Mouse (Mus musculus) forebrain, embryonic 10.5 days (tissue): Measurements from ENCODE around the gene Dgkg. TPM values are rescaled to one million over a fixed set of nuclear protein-coding genes. Genes with fewer than 3 reads are reported as not detected.

Source experiments
- DNase-seq: peaks from one replicate; pipeline ENCODE4 v3.0.0-alpha.2; 2017; ENCODE audit warnings: low spot score; ENCODE audit errors: extremely low spot score
- H3K27ac ChIP-seq: fragments of 300-500 bp; sonication (generic); 2 replicates; pipeline ENCODE4 v1.5.1; 2016; ENCODE audit warnings: mild to moderate bottlenecking
- H3K27me3 ChIP-seq: fragments of 300-500 bp; sonication (generic); 2 replicates; pipeline ENCODE4 v1.6.1; 2016; ENCODE audit warnings: mild to moderate bottlenecking; ENCODE audit not compliant: poor library complexity, severe bottlenecking
- H3K36me3 ChIP-seq: fragments of 300-500 bp; sonication (generic); replicated peaks from 2 replicates; pipeline ENCODE4 v1.6.1; 2016; ENCODE audit warnings: mild to moderate bottlenecking, moderate library complexity
- H3K4me1 ChIP-seq: fragments of 300-500 bp; sonication (generic); 2 replicates; pipeline ENCODE4 v1.6.1; 2016
- H3K4me3 ChIP-seq: fragments of 300-500 bp; sonication (generic); 2 replicates; pipeline ENCODE4 v1.5.1; 2016; ENCODE audit warnings: mild to moderate bottlenecking, moderate library complexity
- H3K9me3 ChIP-seq: fragments of 300-500 bp; sonication (generic); 2 replicates; pipeline ENCODE4 v1.6.1; 2016; ENCODE audit warnings: mild to moderate bottlenecking, moderate library complexity
- WGBS: fragments of 180-500 bp; shearing (Covaris S2); methylation state at CpG from one replicate; pipeline ENCODE4 v1.1.7; 2016; 5-methylcytosine and 5-hydroxymethylcytosine counted together
- polyA plus RNA-seq: library from polyadenylated mRNA; unstranded; fragments of >200 nt; fragmentation: Nextera tagmentation; extraction: Ambion mirVana; gene quantifications from 2 replicates; pipeline ENCODE4 v1.2.1, GENCODE M21; 2016

Dgkg gene
- polyA plus RNA-seq = 0.07 and 0.15 TPM in 2 replicates

DNA sequence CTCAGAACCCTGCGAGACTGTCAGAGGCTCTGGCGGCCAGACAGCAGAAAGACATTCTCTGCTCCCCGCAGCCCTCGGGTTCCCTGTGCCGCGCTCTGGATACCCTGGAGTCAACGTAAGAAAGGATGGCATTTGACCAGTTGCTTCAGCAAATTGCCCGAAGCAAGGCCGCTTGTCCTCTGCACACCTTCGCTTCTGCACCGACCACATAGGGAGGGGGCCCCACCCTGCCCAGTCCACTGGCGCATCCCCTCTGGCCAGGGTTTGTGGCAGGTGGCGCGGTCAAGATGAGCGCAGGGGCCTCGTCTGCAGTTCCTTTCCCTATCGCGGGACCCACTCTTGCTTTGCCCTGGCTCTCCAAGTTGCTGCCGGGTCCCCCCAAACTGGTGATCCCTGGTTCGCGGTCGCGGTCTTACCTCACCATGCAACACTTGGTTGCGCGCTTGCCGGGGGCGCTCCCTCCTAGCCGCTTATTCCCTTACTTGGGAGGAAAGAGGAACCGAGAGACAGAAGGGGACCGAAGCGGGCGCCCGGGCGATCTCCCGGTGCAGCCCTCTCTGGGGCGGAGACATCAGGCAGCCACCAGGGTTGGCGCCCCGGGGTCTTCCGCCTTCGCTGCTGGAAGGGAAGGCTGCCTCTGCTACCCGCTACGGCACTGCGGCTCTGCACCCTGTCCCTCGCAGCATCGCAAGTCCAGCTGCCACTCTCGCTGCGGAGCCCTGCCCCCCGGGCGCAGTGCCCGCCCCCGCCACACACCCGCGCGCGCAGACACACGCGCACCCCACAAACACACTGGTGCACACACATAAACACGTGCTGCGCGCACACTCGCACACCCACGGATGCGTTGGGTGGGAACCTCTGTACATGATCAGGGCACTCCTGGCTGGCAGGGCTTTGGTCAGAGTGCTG lies at the start of gene Dgkg:
Gene Dgkg (minus strand): TSS at position 689 of the 912 bp plus-strand sequence.
- 0 out of 2 replicates have a peak within 1 kb of the TSS, but pooled peaks have one; percentile 1 for H3K27ac ChIP-seq
- peaks cover 19% of the 10 kb centered on the region for H3K4me1 ChIP-seq
- H3K9me3 ChIP-seq = no peaks in the 10 kb centered on the region
- H3K4me3 ChIP-seq = peak within 1 kb of the TSS; percentile 56
- DNase-seq = peak; percentile 34
- 2% methylated on average over 63 of the region's 63 CpGs for WGBS
- H3K27me3 ChIP-seq = peaks cover 58% of the 10 kb centered on the region
- no peaks in the 10 kb centered on the region for H3K36me3 ChIP-seq

DNA sequence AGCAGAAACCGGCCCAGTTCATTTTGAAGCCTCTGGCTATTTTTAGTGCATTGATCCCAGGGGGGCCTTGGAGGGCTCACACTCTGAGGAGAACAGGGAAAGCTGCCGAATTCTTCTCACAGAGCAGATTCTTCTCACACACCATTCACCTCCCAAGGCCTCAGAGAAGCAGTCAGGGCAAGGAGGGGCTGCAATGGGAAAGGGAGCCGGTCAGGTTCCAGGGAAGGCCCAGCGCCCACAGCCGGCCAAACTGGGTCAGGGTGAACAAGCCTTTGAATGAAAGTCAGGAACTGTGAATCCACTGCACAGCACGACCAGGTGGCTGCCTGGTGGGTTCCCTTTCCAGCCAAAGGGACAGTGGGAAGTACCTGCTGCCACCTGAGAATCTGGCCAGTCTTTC lies 47.9 kb upstream of the Dgkg start:
- Histone ChIP-seq H3K36me3 (no peaks in the 10 kb centered on the region), H3K4me1 (no peaks in the 10 kb centered on the region), H3K9me3 (no peaks in the 10 kb centered on the region), H3K4me3 (no peak overlapping the region), H3K27me3 (no peaks in the 10 kb centered on the region), H3K27ac (no peak overlapping the region)
- 55% methylated on average over 6 of the region's 6 CpGs for WGBS
- DNase-seq = no peak

DNA sequence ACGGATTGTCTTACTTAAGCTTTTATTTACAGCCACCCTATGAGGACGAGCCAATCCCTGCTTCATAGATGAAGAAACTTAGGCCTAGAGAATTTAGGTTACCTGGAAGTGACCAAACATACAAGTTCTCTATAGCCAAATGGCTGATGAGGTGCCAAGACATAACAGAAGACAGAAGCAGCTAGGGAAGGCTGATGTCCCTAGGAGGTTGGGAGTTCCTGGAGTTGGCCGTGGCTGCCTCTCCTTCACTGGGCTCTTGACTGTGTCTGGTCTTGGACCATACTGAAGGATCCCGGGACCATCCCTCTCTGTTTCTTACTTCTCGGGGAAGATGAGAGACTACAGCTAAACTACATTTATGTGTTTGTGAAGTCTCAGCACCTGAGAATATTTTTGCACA lies 47.1 kb upstream of the Dgkg start:
- H3K4me1 ChIP-seq = no peaks in the 10 kb centered on the region
- no peaks in the 10 kb centered on the region for H3K9me3 ChIP-seq
- no peak overlapping the region for H3K27ac ChIP-seq
- DNase-seq = no peak
- no peaks in the 10 kb centered on the region for H3K36me3 ChIP-seq
- H3K27me3 ChIP-seq = no peaks in the 10 kb centered on the region
- WGBS = 91% methylated on average over 5 of the region's 5 CpGs
- H3K4me3 ChIP-seq = no peak overlapping the region

DNA sequence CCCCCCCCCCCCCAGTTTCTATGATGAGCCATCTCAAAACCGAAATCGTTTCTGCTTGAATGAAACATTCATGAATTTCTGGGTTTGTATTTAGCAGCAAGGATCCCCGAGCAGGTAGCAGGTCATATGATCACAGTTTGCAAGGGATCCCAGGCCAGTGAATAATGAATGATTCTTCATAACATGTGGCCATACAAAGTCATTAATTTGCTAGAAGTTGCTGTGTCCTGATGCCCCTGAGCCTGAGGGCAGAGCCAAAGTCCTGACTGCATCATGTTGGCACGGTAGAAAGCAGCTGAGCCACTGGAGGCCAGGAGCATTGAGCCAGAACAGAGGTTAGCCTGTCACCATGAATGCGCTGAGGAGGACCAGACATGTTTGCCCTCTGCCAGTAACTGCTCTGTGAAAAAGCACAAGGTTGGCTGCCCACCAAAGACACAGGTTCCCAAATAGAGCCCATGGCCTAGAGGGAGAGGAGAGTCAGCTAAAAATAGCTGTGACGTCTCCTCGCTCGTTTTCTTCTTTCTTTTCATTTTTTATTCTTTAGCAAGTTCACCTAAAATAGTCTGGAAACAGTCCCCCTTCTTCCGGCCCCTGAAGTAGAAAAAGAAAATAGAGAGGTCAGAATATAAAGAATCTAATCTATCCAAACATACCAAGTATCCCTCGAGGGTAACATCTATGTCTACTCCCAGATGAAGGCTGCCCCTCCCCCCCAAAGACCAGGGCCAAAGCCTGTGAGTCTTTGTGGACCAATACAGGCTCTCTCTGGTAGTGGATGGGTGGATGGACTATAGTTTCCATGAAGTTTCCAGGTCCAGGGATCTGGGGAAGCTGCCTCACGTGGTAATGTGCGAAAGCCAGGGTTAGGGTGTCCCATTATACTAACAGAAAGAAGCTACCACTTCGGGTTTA lies 42.1 kb upstream of the Dgkg start:
- Histone ChIP-seq H3K27me3 (no peaks in the 10 kb centered on the region), H3K36me3 (no peaks in the 10 kb centered on the region), H3K4me3 (no peak overlapping the region), H3K4me1 (no peaks in the 10 kb centered on the region), H3K9me3 (no peaks in the 10 kb centered on the region), H3K27ac (no peak overlapping the region)
- DNase-seq = no peak
- WGBS = 82% methylated on average over 13 of the region's 13 CpGs

DNA sequence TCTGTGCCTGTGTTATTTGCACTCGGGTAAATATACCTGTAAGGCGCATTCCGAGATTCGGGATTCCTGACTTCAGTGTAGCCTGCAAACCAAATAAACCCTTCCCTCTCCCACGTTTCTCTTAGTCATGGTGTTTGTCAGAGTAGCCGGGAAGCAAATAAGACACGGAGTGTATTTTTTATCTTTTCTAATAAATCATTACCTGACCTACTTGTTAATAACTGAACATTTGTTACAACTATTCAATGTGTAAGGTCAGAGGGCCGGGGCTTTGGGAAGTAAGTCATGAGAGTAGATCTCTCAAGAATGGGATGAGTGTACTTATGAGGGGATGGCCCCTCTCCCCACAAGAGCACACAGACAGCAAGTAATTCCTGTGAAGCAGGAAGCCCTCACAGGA lies 41.1 kb upstream of the Dgkg start:
- H3K9me3 ChIP-seq = no peaks in the 10 kb centered on the region
- no peaks in the 10 kb centered on the region for H3K4me1 ChIP-seq
- WGBS = 92% methylated on average over 8 of the region's 8 CpGs
- H3K36me3 ChIP-seq = no peaks in the 10 kb centered on the region
- no peak overlapping the region for H3K27ac ChIP-seq
- no peaks in the 10 kb centered on the region for H3K27me3 ChIP-seq
- DNase-seq = no peak
- H3K4me3 ChIP-seq = no peak overlapping the region

DNA sequence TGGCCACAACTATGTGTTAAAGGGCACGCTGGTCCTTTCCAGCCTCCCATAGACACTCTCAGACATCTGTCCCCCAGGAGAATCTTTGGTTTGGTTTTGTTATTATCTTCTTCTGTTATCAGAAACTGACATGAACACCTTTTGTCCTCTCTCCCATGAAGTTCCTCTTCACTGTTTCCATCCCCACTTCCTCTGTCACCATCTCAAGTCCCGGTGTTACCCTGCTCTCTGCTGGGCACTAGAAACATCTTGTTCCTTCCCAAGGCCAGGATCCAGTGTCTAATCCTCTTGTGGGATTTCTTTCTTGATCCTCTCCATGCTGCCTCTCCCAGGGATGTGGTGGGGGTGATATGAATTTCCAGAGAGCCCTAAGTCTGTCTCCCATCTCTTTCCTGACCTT lies 32.6 kb upstream of the Dgkg start:
- no peak overlapping the region for H3K27ac ChIP-seq
- no peaks in the 10 kb centered on the region for H3K36me3 ChIP-seq
- no peaks in the 10 kb centered on the region for H3K9me3 ChIP-seq
- H3K4me1 ChIP-seq = no peaks in the 10 kb centered on the region
- DNase-seq = no peak
- H3K4me3 ChIP-seq = no peak overlapping the region
- WGBS = 92% methylated on average over 2 of the region's 2 CpGs
- H3K27me3 ChIP-seq = no peaks in the 10 kb centered on the region

DNA sequence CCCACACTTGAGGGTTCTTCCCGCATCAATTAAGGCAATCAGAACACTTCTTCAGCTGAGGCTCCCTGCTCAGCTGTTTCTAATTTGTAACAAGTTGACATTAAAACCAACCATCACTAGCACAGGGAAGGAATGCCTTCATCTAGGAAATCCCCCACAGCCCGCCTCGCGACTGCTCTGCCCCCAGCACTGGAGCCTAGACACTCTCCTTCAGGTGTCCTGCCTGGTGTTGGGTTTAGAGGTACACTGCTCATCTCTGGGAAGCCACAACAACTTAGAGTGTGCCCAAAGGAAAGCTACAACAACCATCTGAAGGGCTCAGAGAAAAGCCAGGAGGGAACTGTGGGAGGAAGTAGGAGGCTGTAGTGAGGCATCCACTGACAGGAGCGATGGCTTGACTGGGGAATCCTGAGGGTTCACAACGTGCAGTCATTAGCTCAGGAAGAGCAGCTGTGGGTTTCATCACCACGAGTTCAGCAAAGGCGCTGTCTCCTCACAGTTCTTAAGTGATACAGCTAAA lies 30.8 kb upstream of the Dgkg start:
- Histone ChIP-seq H3K27me3 (no peaks in the 10 kb centered on the region), H3K4me1 (no peaks in the 10 kb centered on the region), H3K27ac (no peak overlapping the region), H3K9me3 (no peaks in the 10 kb centered on the region), H3K4me3 (no peak overlapping the region), H3K36me3 (no peaks in the 10 kb centered on the region)
- WGBS = 77% methylated on average over 8 of the region's 8 CpGs
- DNase-seq = no peak

DNA sequence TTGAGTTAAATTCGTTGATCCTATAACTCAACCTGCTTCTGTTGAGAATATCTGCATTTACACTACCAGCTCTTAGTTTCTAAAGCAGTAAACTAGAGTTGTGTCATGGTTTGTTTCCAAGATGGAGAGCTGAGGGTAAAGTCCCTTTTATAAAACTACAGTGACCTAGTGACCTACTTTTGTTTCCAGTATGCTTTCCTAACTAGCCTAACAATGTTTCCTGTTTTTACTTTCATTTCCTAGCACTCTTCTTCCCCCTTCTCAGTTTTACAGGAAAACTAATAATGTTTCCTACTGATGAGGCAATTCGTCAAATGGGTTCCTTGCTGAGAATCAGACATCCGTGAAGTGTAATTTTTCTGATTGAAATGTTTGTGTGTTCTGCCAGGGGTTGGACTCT lies 26.6 kb upstream of the Dgkg start:
- 86% methylated on average over 3 of the region's 3 CpGs for WGBS
- DNase-seq = no peak
- Histone ChIP-seq H3K4me1 (no peaks in the 10 kb centered on the region), H3K9me3 (no peaks in the 10 kb centered on the region), H3K36me3 (no peaks in the 10 kb centered on the region), H3K27me3 (no peaks in the 10 kb centered on the region), H3K4me3 (no peak overlapping the region), H3K27ac (no peak overlapping the region)

DNA sequence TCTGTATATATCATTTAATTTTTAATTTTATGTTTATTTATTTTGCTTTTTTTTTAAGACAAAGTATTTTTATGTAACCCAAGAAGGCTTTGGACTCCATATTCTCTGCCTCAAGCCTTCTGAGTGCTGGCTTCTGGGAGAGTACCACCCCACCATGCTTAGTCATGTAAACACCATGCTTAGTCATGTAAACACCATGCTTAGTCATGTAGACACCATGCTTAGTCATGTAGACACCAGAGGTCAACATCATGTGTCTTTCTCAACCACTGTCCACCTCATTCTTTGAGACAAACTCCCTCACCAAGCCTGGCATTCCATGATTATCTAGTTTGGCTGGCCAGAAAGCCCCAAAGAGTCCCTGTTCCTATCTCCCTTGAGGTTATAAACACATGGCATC lies 25.7 kb upstream of the Dgkg start:
- no peaks in the 10 kb centered on the region for H3K9me3 ChIP-seq
- H3K27ac ChIP-seq = no peak overlapping the region
- no peaks in the 10 kb centered on the region for H3K36me3 ChIP-seq
- DNase-seq = no peak
- H3K4me1 ChIP-seq = no peaks in the 10 kb centered on the region
- H3K27me3 ChIP-seq = no peaks in the 10 kb centered on the region
- H3K4me3 ChIP-seq = no peak overlapping the region

DNA sequence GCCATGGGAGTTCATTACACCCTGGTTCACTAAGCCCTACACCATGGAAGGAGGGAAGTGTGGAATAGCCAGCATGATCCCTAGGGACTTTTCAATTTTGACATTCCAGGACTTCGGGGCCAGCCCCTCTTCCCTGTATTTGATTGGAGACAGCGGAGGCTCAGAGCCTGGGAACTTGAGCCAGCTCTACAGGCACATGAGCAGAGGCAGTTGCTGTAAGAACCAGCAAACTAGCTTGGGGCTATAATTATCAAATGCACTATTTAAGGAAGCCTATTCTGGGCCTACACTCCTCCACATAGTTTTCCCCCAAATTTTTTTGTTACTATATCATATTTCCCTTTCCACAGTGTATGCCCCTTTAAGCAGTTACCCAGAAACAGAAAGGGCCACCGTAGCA lies 22.6 kb upstream of the Dgkg start:
- H3K9me3 ChIP-seq = no peaks in the 10 kb centered on the region
- no peaks in the 10 kb centered on the region for H3K27me3 ChIP-seq
- no peak overlapping the region for H3K27ac ChIP-seq
- no peaks in the 10 kb centered on the region for H3K4me1 ChIP-seq
- DNase-seq = no peak
- no peak overlapping the region for H3K4me3 ChIP-seq
- WGBS = 84% methylated on average over 3 of the region's 3 CpGs
- H3K36me3 ChIP-seq = no peaks in the 10 kb centered on the region

DNA sequence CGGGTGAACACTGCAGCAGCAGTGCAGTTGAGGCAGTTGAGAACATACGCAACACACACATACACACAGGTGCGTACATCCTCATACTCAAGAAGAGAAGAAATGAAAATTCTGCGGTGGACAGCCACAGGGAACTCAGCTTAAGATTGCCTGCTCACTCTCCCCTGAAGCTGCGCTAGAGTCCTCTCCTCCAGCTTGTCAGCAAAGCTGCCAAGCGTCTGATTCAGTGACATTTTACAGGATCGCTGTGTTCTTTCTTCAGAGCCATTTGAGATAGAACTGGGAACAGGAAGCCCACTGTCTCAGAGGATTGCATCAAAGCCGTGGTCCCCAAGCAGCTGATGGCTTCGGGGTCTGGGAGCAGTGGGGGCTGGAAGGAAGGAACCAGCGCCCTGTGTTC lies 17.6 kb upstream of the Dgkg start:
- H3K9me3 ChIP-seq = no peaks in the 10 kb centered on the region
- H3K36me3 ChIP-seq = no peaks in the 10 kb centered on the region
- H3K4me1 ChIP-seq = no peaks in the 10 kb centered on the region
- H3K27ac ChIP-seq = no peak overlapping the region
- H3K27me3 ChIP-seq = no peaks in the 10 kb centered on the region
- DNase-seq = no peak
- H3K4me3 ChIP-seq = no peak overlapping the region
- WGBS = 90% methylated on average over 10 of the region's 10 CpGs

DNA sequence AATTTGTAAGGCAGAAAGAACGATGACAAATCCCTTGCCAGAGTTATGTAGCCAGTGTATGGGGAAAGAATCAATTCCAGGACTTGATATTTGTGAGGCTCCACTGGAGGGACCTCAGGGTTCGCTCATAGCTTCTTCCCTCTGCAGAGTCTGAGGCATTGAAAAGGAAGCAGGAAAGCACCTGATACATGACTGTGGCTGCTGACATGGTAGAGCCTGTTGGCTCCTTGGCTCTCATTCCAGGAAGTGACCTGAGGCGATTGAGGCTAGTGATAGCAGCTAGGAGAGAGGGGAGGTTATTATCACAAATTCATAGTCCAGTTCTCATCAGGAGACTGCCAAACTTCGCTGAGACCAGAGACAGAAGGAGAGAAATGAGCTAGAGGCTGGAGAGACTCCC lies 17.1 kb upstream of the Dgkg start:
- Histone ChIP-seq H3K4me3 (no peak overlapping the region), H3K27me3 (no peaks in the 10 kb centered on the region), H3K36me3 (no peaks in the 10 kb centered on the region), H3K27ac (no peak overlapping the region), H3K9me3 (no peaks in the 10 kb centered on the region), H3K4me1 (no peaks in the 10 kb centered on the region)
- 78% methylated on average over 4 of the region's 4 CpGs for WGBS
- no peak for DNase-seq

DNA sequence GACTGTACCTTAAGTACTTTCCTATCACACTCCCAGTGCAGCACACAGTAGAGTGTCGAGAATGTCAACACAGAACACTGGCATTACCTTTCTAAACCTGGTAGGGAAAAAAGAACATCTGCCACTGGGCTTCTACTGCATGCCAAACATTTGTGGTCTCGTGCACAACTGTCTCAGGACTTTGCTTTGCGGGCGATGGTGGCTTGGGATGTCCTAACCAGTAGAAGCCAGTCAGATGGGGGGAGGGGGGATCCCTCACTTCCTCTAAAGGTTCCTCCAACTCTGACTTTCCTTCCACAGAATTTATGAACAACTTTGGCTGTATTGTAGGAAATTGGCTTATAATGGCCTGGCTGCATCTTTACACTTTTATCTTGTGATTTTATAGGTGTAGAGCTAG lies 7.0 kb upstream of the Dgkg start:
- Histone ChIP-seq H3K4me1 (peaks cover 11% of the 10 kb centered on the region), H3K27ac (no peak overlapping the region), H3K27me3 (peaks cover 8% of the 10 kb centered on the region), H3K9me3 (no peaks in the 10 kb centered on the region), H3K4me3 (no peak overlapping the region), H3K36me3 (no peaks in the 10 kb centered on the region)
- no peak for DNase-seq
- WGBS = 81% methylated on average over 4 of the region's 4 CpGs
